Mouse (Mus musculus): ENCODE results near the gene Cyp1a1. TPM values are rescaled to one million over a fixed set of nuclear protein-coding genes. Genes with fewer than 3 reads are reported as not detected.
A peak's percentile ranks its signal among the peaks of the same experiment; 100 is the strongest.

Gene Cyp1a1
- total RNA-seq (2015) (0.39 TPM in 1 of 2 replicates, not detected in the other), total RNA-seq (2017) (0.20 TPM in 1 of 2 replicates, not detected in the other)

DNA sequence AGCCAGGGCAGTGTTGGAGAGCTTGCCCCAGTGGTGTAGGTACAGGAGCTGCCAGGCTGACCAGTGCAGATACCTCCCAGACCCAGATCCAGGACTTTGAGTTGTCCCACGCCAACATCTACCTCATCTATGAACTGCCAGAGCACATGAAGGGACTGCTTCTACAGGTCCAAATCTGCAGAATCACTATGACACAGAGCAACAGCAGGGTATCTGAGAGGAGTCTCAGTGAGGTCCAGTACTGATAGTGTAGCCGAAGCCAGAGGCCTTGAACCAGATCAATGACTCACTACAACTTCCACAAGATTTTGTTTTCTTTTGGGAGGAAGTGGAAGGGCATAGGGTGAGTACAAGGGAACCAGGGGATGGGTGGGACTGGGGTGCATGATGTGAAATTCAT is at the start of gene Cyp1a1:
TSS of gene Cyp1a1 (plus strand) at position 178 of the 400 bp plus-strand sequence.
- ATAC-seq (replicated peaks; ENCODE audit: poor library complexity) = no peak

DNA sequence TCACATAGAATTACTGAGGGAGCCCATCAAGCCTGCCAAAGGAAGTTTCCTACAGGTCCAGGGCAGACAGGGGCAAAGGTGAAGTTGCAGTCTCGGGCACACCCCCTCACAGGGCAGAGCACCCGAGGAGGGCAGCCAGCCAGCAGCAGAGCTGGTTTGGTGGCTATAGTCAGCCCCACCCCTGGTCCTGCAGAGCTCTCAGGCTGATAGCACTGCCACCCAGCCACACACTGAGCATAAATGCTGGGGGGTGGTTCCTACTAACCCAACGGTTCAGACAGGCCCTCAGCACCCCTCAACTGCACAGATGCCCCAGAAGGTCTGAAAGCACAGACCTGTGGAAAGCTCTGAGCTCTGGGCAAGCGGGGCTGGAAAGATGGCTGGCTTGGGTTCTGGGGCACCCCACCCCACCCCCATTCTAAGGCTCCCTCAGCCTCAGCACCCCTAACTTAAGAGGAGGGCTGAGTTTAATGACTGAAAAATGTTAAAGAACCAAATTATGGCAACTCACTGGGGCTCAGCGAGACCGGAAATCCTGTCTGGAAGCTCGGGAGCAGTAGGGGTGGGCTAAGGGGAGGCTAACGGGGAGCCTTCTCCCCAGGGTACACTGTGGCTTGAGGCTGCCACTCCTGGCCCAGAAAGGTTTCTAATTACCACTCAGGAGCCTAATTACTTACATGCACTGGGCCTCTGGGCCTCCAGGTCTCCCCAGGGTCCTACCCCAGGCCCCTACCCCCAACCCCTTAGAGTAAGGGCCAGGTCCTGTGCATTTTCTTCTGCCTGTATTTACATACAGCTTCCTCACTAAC is 48.9 kb upstream of the Cyp1a1 start:
- peak; percentile 62 for ATAC-seq (replicated peaks; ENCODE audit: poor library complexity)

DNA sequence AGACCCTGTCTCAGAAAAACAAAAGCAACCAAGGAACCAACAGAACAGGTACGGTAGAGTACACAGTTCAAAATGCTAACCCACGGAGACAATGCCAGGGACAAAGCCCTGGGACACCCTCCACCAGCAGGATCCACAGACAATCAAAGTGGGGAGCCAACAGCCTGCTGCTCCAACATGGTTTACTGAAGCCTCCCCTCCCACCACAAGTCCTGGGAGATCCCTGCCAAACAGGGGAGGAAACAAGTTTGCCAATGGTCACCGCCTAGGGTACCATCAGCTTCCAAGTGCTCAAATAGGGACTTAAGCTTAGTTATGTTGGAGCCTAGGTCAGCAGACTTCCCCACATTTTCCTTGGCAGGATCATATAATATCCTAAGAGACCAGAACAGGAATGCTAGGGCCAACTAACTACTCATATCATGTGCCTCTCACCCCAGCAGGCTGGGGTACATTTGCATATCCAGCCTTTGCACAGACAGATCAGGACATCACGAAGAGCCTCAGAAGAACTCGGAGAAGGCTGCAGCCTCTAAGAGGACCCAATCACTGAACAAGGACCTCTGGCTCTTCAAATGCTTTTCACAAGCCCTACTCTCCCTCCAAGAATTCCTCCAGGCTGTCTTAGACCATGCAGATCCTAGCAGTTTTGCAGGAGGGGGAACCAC is 47.9 kb upstream of the Cyp1a1 start:
- no peak for ATAC-seq (replicated peaks; ENCODE audit: poor library complexity)

DNA sequence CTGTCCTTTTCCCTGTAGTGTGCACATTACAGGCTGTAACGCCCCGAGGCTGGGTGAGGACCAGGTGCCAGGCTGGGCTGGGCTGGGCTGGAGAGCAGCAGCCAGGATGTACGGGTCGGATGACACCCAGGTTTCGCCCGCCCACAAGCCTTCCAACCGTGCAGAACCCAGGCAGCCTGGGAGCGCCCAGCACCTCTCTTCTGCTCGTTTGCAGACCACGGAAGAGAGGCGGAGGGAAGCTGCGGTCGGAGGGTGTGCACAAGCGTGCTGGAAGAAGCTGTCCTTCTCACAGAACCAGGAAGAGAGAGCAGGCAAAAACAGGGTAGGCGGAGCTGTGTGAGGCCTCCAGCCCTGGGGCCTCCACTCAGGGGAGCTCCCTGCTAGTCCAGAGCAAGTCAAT is 47.3 kb upstream of the Cyp1a1 start:
- ATAC-seq (replicated peaks; ENCODE audit: poor library complexity) = peak; percentile 62

DNA sequence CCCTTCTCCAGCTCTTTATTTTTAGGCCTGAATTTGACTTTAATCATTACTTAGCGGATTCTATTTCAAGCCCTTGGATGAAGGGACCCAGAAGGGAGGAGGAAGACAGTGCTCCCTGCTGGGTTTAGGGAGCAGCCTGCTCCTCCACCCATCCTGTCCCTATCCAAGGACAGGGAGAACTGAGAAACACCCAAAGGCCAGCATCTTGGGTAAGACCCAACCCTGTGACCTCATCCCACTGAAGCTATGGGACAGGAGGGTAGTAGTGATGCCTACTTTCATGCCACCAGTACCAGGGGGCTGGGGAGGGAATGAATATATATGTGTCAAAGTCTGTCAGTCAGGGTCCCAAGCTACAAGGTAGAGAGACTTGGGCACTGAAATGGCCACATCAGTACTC is 46.7 kb upstream of the Cyp1a1 start:
- ATAC-seq (replicated peaks; ENCODE audit: poor library complexity) = no peak

DNA sequence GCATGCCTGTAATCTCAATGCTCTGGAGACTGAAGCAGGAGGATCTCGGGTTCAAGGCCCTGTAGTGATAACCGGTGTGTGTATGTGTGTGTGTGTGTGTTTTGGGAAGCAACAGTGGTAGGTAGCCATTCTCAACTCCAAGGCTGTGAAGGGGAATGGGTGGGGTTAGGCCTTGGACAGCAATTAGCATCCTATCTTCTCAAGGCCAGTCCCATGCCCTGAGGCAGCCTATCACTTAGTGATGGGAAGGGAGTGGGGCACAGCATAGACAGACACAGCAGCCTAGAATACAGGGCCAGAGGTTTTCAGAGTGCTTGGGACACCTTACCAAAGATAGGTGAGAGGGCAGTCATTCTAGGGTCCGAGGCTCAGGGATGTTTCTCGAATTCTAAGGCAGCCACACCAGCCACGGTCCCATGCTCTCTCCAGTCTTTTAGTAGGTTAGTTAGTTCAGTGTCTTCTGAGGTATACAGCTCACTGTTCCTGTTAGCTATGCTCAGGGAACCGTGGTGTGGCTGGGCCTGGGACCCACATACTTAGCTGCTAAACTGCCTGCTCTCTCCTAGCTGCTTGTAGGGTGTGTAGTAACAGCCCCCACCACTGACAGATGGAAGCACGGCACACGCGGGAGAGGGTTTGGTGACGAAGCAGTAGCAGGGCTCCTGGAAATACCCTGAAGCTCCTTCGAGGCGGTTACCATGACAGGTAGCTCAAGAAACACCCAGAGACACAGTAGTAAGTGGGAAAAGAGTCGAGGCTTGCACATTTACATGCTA is 45.8 kb upstream of the Cyp1a1 start:
- ATAC-seq (replicated peaks; ENCODE audit: poor library complexity) = no peak

DNA sequence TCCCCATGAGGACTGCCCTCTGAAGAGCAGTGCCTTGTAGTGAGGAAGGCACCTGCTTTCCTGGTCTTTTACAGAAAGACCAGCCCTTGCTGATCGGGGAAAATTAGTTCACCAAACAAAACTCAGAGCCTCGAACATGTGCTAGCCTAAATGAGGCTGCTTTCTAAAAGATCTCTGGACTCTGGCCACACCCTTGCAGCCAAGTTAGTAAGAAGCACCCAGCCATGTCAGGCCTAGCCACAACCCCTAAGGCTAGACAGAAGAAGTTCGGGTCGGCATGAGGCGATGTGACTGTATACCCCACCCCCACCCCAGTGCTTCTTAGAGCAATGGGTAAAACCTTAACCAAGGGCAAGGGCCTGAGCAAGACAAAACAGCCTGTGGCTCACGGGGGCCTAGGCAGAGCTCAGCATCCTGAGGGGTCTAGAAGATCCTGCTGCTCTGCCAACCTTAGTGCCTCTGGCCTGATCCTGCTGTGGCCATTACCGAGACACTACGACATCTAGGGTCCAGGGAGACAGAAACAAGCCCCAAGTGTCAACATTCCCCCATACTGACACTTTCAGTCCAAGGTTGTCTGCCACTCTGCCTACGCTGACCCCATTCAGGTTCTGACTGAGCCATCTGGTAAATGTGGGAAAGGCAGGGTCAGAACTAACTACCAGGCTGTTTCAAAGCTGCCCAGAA is 44.4 kb upstream of the Cyp1a1 start:
- no peak for ATAC-seq (replicated peaks; ENCODE audit: poor library complexity)

DNA sequence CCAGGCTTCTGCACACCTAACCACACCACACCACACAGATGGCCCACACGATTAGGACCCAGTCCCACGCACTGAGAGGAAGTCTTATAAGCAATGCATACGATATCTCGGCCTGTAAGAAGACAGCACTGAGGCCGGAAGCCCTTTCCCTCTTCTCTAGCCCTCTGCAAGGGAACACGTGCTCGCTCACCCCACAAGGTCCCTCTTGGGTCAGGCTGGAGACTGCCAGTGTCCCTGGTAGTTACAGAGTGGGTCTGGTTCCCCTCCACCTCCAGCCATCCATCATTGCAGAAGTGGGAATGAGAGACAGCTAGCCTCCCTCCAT is 43.9 kb upstream of the Cyp1a1 start:
- peak; percentile 27 for ATAC-seq (replicated peaks; ENCODE audit: poor library complexity)

DNA sequence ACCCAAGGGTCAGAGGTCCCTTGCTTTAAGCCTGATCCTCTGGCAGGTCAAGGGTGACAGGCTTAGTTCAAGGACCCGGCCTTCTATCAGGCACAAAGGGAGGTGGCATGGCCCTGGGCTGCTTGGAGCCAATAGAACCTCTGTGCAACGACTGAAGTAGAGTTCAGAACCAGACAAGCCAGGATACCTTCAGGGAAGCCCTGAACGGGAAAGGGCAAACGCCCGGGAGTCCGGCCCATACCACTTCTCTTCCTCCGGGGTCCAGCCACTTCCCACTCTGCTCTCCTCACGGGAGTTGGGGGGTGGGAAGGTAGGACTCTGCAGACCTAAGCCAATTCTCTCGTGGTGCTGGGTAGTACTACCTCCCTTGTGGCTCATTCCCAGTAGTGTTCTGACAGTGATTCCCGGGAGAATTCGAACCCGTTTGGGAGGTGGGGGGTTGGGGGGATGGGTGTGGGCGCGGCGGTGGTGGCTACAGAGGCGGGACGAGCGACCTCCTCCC is 43.2 kb upstream of the Cyp1a1 start:
- no peak for ATAC-seq (replicated peaks; ENCODE audit: poor library complexity)

DNA sequence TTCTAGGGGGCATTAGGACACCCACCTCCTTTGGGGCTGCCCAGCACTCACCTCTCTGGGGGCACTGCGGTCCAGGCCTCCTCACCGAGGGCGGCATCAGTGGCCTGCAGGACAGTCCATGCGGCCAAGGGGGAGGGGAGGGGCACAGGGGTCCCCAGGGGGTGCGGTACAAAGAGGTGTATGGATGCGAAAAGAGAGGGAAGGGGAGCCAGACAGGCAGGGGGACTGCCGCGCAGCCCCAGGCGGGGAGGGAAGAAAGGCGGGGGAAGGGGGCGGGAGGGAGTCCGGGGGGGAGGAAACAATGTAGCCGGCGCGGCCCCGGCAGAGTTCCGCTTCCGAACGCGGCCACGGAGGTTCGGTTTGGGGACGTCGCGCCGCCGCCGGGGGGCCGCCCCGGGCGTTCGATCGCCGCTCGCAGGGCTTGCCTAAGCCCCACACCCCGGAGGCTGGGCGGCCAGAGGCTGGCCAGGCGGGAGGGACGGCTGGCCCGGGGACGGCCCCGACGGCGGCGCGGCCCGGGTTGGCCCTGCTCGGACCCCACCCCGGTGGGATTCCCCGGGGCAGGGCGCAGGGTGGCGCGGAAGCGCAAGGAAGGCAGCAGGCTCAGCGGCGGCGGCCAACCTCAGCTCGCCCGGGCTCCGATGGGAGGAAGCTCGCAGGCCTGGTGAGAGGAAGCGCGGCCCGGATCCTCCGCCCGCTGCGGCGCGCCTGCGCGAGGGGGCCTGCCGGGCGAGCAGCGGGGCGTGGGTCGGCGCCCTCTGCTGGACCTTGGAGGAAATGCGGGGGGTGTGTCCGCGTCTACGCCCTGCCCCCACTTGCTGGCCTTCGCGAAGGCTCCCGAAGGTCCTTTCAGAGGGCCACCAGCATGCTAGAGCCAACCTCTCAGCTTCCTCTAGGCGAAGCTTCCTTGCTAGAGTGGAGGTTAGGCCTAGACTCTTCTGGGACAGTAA is 42.5 kb upstream of the Cyp1a1 start:
- peak; percentile 61 for ATAC-seq (replicated peaks; ENCODE audit: poor library complexity)

DNA sequence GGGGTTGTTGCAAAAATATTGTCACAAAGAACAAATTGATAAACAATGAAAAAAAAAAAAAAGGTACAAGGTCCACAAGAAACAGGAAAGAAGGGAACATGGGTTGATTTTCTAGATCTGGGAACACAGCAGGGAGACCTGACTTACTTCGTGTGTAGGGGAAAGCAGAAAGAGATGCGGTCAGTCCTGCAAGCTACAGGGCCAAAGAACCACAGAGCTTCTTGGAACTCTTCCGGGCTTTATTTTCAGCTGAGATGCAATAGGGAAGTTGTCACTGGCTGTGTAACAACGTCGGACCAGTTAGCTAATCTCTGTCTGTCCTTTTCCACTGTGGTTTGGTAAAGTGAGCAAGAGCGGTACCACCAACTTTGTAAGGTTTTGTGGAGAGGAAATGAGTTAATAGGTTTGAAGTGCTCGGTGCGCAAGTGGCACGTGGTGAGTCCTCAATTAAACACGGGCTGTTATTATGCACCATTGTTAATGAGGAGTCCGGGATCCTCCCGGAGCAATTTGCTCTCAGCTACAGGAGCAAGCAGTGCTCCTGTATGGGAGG is 41.1 kb upstream of the Cyp1a1 start:
- ATAC-seq (replicated peaks; ENCODE audit: poor library complexity) = peak; percentile 57

DNA sequence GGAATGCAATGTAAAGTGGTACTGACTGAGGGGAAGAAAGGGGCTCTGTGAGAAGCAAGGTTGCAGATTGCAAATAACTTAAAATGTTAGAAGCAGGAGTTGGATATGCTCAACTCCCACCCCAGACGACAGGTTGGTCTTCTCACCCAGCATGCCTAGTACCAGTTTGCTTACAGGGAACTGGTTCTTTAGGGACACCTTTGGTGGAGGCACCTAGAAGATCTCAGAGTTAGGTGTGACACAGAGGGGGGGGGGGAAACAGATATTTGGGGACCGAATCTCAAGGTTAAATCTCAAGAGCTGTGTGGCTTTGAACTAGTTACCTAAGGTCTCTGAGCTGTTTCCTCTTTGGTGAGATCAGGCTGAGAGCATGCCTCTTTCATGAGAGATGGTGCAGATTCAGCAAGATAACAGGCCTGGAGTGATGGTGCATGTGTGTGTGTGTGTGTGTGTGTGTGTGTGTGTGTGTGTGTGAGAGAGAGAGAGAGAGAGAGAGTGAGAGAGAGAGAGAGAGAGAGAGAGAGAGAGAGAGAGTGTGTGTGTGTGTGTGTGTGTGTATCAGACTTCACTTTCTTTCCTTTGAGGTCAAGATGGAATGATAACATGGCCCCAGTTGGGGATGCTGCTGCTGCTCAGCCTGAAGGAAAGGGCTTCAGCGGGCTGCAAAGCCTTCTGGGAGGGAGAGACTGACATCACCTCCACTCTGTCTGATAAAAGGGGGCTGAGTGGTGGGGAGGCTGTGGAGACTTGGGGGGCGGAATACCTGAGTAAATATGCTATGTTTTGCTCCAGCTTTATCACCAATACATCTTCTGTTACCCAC is 40.2 kb upstream of the Cyp1a1 start:
- no peak for ATAC-seq (replicated peaks; ENCODE audit: poor library complexity)

DNA sequence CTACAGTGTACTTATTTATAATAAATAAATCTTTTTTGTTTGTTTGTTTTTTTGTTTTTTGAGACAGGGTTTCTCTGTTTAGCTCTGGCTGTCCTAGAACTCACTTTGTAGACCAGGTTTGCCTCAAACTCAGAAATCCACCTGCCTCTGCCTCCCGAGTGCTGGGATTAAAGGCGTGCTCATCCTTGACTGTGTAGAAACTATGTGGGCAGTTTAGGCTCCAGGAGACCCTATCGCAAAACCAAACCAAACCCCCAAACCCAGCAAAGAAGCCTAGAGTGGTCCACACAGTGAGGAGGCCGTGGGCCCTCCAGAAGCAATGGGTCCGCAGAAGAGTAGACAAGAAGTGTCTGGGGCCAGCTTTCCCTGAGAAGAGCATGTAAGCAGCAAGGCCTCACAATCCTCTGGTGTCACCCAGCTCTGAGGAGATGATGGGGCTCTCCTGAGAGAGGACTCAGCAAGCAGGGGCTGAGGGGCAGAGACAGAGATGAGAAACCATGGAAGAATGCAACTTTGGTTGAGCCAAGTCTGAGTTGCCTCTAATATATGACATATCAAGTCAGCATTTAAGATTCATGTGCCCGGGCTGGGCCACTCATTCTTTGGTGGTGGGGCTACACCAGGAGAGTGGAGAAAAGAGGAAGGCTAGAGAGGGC is 37.5 kb upstream of the Cyp1a1 start:
- ATAC-seq (replicated peaks; ENCODE audit: poor library complexity) = peak; percentile 35; the same call in 1 of the 2 replicates

DNA sequence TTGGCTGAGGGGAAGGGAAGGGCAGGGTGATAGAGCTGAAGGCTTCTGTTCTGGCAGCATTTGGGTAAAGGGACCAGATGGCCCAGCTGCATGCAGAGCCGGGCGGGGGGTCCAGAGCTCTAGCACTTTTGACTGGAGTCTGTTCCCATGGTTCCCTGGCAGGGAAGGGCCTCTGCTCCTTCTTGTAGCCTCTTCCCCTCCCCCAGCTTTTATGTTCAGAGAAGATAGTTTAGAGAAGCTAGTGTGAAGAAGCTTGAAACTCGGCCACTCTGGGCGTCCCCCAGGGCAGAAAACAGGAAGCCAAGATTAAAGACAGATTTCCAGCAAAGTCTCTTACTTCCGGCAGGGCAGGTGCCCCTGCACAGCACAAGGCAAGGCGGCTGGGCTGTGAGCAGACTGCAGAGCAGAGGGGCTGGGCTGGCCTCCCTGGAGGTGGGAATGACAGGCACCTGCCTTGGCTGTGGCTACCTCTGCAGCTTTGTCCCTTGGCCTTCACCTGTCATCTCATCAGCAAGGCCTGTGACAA is 36.9 kb upstream of the Cyp1a1 start:
- peak; percentile 32 for ATAC-seq (replicated peaks; ENCODE audit: poor library complexity)

DNA sequence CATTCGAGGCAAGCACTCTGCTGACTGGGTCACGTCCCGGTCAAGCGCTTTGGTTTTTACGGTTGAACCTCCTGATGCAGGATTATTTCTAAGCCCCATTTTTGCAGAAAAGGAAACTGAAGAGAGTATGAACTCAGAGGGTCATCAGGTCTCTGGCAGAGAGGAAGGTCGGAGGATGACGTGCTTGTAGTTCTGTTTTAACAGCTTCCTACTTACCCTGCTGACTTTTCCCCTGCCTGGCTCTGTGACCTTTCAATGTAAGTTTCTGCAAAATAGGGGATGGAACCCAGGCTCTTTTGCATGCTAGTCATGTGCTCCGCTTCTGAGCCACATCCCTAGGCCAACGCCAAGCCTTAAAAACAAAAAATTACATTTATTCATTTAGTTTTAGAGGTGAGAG is 35.4 kb upstream of the Cyp1a1 start:
- ATAC-seq (replicated peaks; ENCODE audit: poor library complexity) = no peak

DNA sequence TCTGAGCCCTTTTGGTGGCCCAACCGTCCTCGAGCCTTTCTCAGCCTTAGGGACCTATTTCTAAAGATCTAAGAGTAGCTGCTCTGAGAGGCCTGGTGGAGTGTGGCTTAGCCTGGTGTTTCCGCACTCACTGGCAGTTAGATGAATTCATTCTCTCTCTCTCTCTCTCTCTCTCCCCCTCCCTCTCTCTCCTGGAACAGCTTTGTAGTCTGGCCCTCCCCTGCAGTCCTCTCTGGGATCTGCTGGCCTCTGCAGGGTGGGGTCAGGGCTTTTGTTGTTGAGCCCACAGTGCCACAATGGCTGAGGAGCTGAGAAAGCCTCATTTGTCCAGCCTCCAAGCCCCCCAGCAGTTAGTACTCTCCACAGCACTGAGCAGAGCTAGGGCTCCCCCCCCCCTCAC is 34.9 kb upstream of the Cyp1a1 start:
- ATAC-seq (replicated peaks; ENCODE audit: poor library complexity) = no peak

DNA sequence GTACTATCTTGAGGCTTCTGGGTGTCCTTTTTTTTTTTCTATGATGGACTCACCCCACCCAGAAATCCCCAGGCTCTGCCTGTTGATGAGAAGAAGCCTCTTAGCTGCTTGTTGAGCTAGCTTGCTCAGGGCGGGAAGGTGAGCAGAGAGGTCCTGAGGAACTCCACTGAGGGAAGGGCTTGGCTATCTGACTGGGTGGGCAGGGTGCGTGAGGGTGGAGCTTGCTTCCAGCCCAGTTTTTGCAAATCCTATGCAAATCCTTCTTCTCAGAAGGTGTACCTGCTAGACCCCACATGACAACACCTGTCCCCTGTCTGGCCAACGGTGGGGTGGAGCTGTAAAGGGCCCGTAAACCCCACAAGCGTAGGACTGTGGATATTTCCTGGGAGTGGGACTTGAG is 34.4 kb upstream of the Cyp1a1 start, which contains the start of gene Csk:
TSS of gene Csk (minus strand) at position 349 of the 400 bp plus-strand sequence.
- no peak for ATAC-seq (replicated peaks; ENCODE audit: poor library complexity)

DNA sequence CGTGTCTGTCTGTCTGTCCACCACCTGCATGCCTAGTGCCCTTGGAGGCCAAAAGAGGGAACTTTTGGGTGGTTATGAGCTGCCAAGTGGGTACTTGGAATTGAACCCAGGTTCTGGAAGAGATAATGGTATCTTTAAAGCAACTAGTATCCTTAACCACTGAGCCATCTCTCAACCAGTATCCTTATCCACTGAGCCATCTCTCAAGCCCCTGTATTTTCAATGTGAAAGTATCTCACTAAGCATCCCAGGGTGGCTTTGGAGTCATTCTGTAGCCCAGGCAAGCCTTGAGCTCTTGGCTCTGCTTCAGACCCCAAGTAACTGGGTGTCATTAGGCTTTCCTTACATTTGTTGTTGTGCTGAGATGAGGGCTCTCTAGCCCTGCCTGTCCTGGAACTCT is 32.8 kb upstream of the Cyp1a1 start:
- no peak for ATAC-seq (replicated peaks; ENCODE audit: poor library complexity)

Measured in megakaryocyte progenitor cell, adult 5-6 weeks (primary cell).